In the genomic region with DNA sequence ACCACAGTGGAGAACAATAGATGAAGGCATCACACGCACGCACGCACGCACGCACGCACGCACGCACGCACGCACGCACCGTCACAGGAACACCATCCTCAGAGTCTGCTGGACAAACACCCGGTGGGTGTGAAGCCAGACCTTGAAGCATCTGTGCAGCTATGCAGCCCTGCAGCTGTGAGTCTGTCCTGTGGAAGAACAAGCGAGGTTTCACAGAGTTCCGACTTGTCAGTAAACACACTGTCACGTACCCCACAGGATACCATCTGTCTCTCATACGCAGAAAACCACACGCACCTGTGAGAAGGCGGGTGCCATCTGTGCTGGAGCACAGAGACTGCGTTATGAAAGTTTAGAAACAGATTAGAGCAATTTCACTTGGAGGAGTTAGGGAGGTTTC, we compare ENCODE assay signal across 8 mouse cellular contexts. TPM values are rescaled to one million over a fixed set of nuclear protein-coding genes. Genes with fewer than 3 reads are reported as not detected.
DNase-seq lines count a peak whose midpoint lies in the region; ATAC-seq lines count a peak whose summit lies in the region.

No protein-coding gene starts in this region.

- H3K9ac ChIP-seq in hindbrain, embryonic 15.5 days = no peak overlapping the region
- no peak overlapping the region for H3K9ac ChIP-seq in hindbrain, embryonic 12.5 days
- no peak overlapping the region for H3K9ac ChIP-seq in forebrain, embryonic 16.5 days (replicated peaks; ENCODE audit: low read depth, low read length)

- peak overlapping the region; percentile 57; the same call in 1 of the 2 replicates for H3K27ac ChIP-seq in hindbrain, embryonic 15.5 days (replicated peaks)
- no peak overlapping the region for H3K27ac ChIP-seq in hindbrain, embryonic 12.5 days
- H3K27ac ChIP-seq in forebrain, embryonic 16.5 days (ENCODE audit: low read length) = 0 out of 2 replicates have a peak overlapping the region, but pooled peaks have one; percentile 18

- peaks cover 24% of the 10 kb centered on the region for H3K4me1 ChIP-seq in hindbrain, embryonic 15.5 days (replicated peaks)
- peaks cover 7% of the 10 kb centered on the region for H3K4me1 ChIP-seq in hindbrain, embryonic 12.5 days
- H3K4me1 ChIP-seq in forebrain, embryonic 16.5 days (replicated peaks; ENCODE audit: control insufficient read depth, insufficient read depth, low read length) = peaks cover 21% of the 10 kb centered on the region

- WGBS in hindbrain, embryonic 15.5 days = 88% methylated on average over 20 of the region's 20 CpGs
- 89% methylated on average over 20 of the region's 20 CpGs for WGBS in hindbrain, embryonic 12.5 days
- 66% methylated on average over 20 of the region's 20 CpGs for WGBS in forebrain, embryonic 16.5 days

- no peaks in the 10 kb centered on the region for H3K27me3 ChIP-seq in hindbrain, embryonic 15.5 days
- no peaks in the 10 kb centered on the region for H3K27me3 ChIP-seq in hindbrain, embryonic 12.5 days
- H3K27me3 ChIP-seq in forebrain, embryonic 16.5 days (replicated peaks; ENCODE audit: control insufficient read depth, insufficient read depth, low read length) = no peaks in the 10 kb centered on the region

- no peak overlapping the region for H3K4me2 ChIP-seq in hindbrain, embryonic 15.5 days
- H3K4me2 ChIP-seq in hindbrain, embryonic 12.5 days (replicated peaks) = no peak overlapping the region
- no peak overlapping the region for H3K4me2 ChIP-seq in forebrain, embryonic 16.5 days (ENCODE audit: low read length)

- peak; percentile 76 to 95 for DNase-seq in left cerebral cortex, postnatal 25 days (ENCODE audit: low spot score in 2 of 2)
- DNase-seq in spleen, postnatal 14 days (ENCODE audit: low spot score in 2 of 2) = peak; percentile 16 to 31
- DNase-seq in urinary bladder, postnatal 4 days (ENCODE audit: low spot score in 2 of 2) = no peak
- DNase-seq in heart, postnatal 10 days = no peak
- DNase-seq in ovary, adult 18-20 months (ENCODE audit: low spot score) = no peak

- H3K9me3 ChIP-seq in hindbrain, embryonic 15.5 days = no peaks in the 10 kb centered on the region
- no peaks in the 10 kb centered on the region for H3K9me3 ChIP-seq in hindbrain, embryonic 12.5 days (replicated peaks)
- H3K9me3 ChIP-seq in forebrain, embryonic 16.5 days (ENCODE audit: control insufficient read depth, low read length) = no peaks in the 10 kb centered on the region

- no peak for ATAC-seq in hindbrain, embryonic 15.5 days (ENCODE audit: low FRiP score, low read depth)
- no peak for ATAC-seq in hindbrain, embryonic 12.5 days (ENCODE audit: low FRiP score)
- ATAC-seq in forebrain, embryonic 16.5 days = peak; percentile 59; the same call in 1 of the 2 replicates

- intact Hi-C loops in left cerebral cortex, postnatal 25 days (cut with DNase I) = loop anchor here (1.0 kb wide), 2 partner anchors 8 to 153 kb away; no protein-coding TSS in a partner anchor
- intact Hi-C loops in heart, postnatal 10 days (cut with DNase I) = no loop called here

- H3K36me3 ChIP-seq in hindbrain, embryonic 15.5 days = no peaks in the 10 kb centered on the region
- no peaks in the 10 kb centered on the region for H3K36me3 ChIP-seq in hindbrain, embryonic 12.5 days
- H3K36me3 ChIP-seq in forebrain, embryonic 16.5 days (ENCODE audit: control insufficient read depth, insufficient read depth) = no peaks in the 10 kb centered on the region

- H3K4me3 ChIP-seq in hindbrain, embryonic 15.5 days = no peak overlapping the region
- no peak overlapping the region for H3K4me3 ChIP-seq in hindbrain, embryonic 12.5 days
- H3K4me3 ChIP-seq in forebrain, embryonic 16.5 days (replicated peaks; ENCODE audit: low read length) = no peak overlapping the region

RNA-seq across cellular contexts. Expression of a gene that starts 22.0 kb away (rescaled TPM):
- polyA plus RNA-seq in hindbrain, embryonic 15.5 days (2015; fragmentation: Nextera tagmentation; extraction: Ambion mirVana) = 8.1 and 8.6 TPM in 2 replicates
- 20.3 and 21.5 TPM in 2 replicates for polyA plus RNA-seq in hindbrain, embryonic 12.5 days (2016; fragmentation: Nextera tagmentation; extraction: Ambion mirVana)
- polyA plus RNA-seq in forebrain, embryonic 16.5 days (2015; fragmentation: Nextera tagmentation; extraction: Ambion mirVana) = 6.9 and 7.7 TPM in 2 replicates
- total RNA-seq in left cerebral cortex, postnatal 25 days (2021) = 1 to 10 TPM; 5.2 to 6.5 TPM
- 100 to 1,000 TPM in 1 of 2 experiments, 10 to 100 TPM in 1; 95.5 to 103 TPM for total RNA-seq in heart, postnatal 10 days (2021)

RNA-seq across cellular contexts. Expression of a gene that starts 44.0 kb away (rescaled TPM):
- not detected in 2 replicates for polyA plus RNA-seq in hindbrain, embryonic 15.5 days (2015; fragmentation: Nextera tagmentation; extraction: Ambion mirVana)
- not detected in 2 replicates for polyA plus RNA-seq in hindbrain, embryonic 12.5 days (2016; fragmentation: Nextera tagmentation; extraction: Ambion mirVana)
- not detected in 2 replicates for polyA plus RNA-seq in forebrain, embryonic 16.5 days (2015; fragmentation: Nextera tagmentation; extraction: Ambion mirVana)
- not detected for total RNA-seq in left cerebral cortex, postnatal 25 days (2021)
- 1 to 10 TPM; 1.1 to 2.1 TPM for total RNA-seq in heart, postnatal 10 days (2021)

Comparison
In these comparisons a context has a peak if more than half of its experiments do, and no peak if none do; other contexts are left out.
1. DNase-seq: peak in left cerebral cortex, postnatal 25 days (2 of 2) and spleen, postnatal 14 days (2 of 2); none in urinary bladder, postnatal 4 days (0 of 2), heart, postnatal 10 days (0 of 2) and ovary, adult 18-20 months (single experiment).